Mouse (Mus musculus) bone marrow, adult 2 months (tissue): ENCODE results near the gene Daam2.

Experiments
- CTCF ChIP-seq: fragments of 200-500 bp; IDR thresholded peaks from 2 replicates; pipeline ENCODE4 v1.5.1; 2011; ENCODE audit warnings: low read length, control low read depth; ENCODE audit not compliant: control insufficient read depth, insufficient read depth
- POLR2A ChIP-seq: fragments of 200-500 bp; IDR thresholded peaks from 2 replicates; pipeline ENCODE4 v1.6.1; 2011; ENCODE audit warnings: low read depth, mild to moderate bottlenecking, control low read depth, low read length, borderline replicate concordance; ENCODE audit not compliant: control insufficient read depth

- TF ChIP-seq POLR2A (no peak), CTCF (no peak)
Measured at GRCm38 (mm10) chr17:49499635-49500034, 64.5 kb downstream of the Daam2 start.
